Mouse (Mus musculus) ES-E14 (cell line): ENCODE data around the gene Zfp526. TPM values are rescaled to one million over a fixed set of nuclear protein-coding genes. Genes with fewer than 3 reads are reported as not detected.

ENCODE experiments used
- DNase-seq: peaks from one replicate; pipeline ENCODE4 v3.0.0-alpha.2; 2013; ENCODE audit warnings: low read depth, low spot score
- H3K27ac ChIP-seq: 2 replicates; pipeline ENCODE4 v1.5.1; 2012; ENCODE audit warnings: low read depth, mild to moderate bottlenecking, low read length, moderate library complexity, mixed read lengths; ENCODE audit not compliant: poor library complexity, insufficient read depth, severe bottlenecking
- H3K36me3 ChIP-seq: 2 replicates; pipeline ENCODE4 v1.6.1; 2012; ENCODE audit warnings: mild to moderate bottlenecking, low read length, moderate library complexity, mixed read lengths; ENCODE audit not compliant: control insufficient read depth, poor library complexity, insufficient read depth, severe bottlenecking
- H3K4me1 ChIP-seq, 2 experiments: fragments of 150-350 bp in 1 of 2; sonication (generic) in 1 of 2; 2 replicates each; pipeline ENCODE4 v1.6.1; 2012; ENCODE audit warnings: low read length in 2 of 2, mild to moderate bottlenecking in 1 of 2, mixed read lengths in 1 of 2; ENCODE audit not compliant: control insufficient read depth in 2 of 2, insufficient read depth in 2 of 2, poor library complexity in 1 of 2
- H3K4me3 ChIP-seq, 2 experiments: fragments of 150-350 bp in 1 of 2; sonication (generic) in 1 of 2; 2 replicates each; pipeline ENCODE4 v1.5.1; 2012; ENCODE audit warnings: low read length in 2 of 2, low read depth in 1 of 2, mild to moderate bottlenecking in 1 of 2, mixed read lengths in 1 of 2; ENCODE audit not compliant: insufficient read depth in 1 of 2, poor library complexity in 1 of 2, severe bottlenecking in 1 of 2
- H3K9ac ChIP-seq: 2 replicates; pipeline ENCODE4 v1.6.1; 2012; ENCODE audit warnings: low read depth, mild to moderate bottlenecking, low read length, mixed read lengths; ENCODE audit not compliant: poor library complexity, insufficient read depth, severe bottlenecking
- H3K9me3 ChIP-seq: fragments of 150-350 bp; sonication (generic); 2 replicates; pipeline ENCODE4 v1.6.1; 2012; ENCODE audit warnings: low read depth, mild to moderate bottlenecking, low read length; ENCODE audit not compliant: control insufficient read depth, insufficient read depth
- CHD2 ChIP-seq: IDR thresholded peaks from 2 replicates; pipeline ENCODE4 v1.6.1; 2014; ENCODE audit warnings: mild to moderate bottlenecking, low read depth, low read length, inconsistent platforms
- HCFC1 ChIP-seq: IDR thresholded peaks from 2 replicates; pipeline ENCODE4 v1.6.1; 2012; ENCODE audit warnings: low read length, inconsistent platforms, borderline replicate concordance; ENCODE audit not compliant: insufficient read depth
- MAFK ChIP-seq: IDR thresholded peaks from 2 replicates; pipeline ENCODE4 v1.6.1; 2014; ENCODE audit warnings: mild to moderate bottlenecking, low read depth, low read length, inconsistent platforms; ENCODE audit not compliant: insufficient read depth
- ZC3H11A ChIP-seq: IDR thresholded peaks from 2 replicates; pipeline ENCODE4 v1.6.1; 2012; ENCODE audit warnings: low read depth, mild to moderate bottlenecking, inconsistent platforms, low read length, borderline replicate concordance
- ZNF384 ChIP-seq: IDR thresholded peaks from 2 replicates; pipeline ENCODE4 v1.6.1; 2012; ENCODE audit warnings: low read depth, low read length, inconsistent platforms
- in situ Hi-C, 2 experiments: fragments of 600-800 bp; cut with MboI; formaldehyde crosslinking; loops; one replicate each; pipeline ENCODE4 v1.15.1; 2025; ENCODE audit warnings: low sequenced_read_pairs in 2 of 2, inconsistent platforms in 1 of 2; ENCODE audit not compliant: unreplicated experiment in 2 of 2
- total RNA-seq: library from RNA; depleted of rRNA; stranded (reverse); fragments of 300-350 nt; gene quantifications from 2 replicates; pipeline ENCODE4 v1.2.3, GENCODE M21; 2012

The Zfp526 gene
- total RNA-seq, 1 experiment: 5.0 TPM

- H3K9me3 ChIP-seq: no peaks in the 10 kb centered on the region
Observed at GRCm38 (mm10) chr7:25233061-25233460, 11.8 kb downstream of the Zfp526 start.

GRCm38 (mm10) chr7:25235526-25235925 lies 14.3 kb downstream of the Zfp526 start:
- no peak overlapping the region for H3K9ac ChIP-seq
- H3K36me3 ChIP-seq: peaks cover 39% of the 10 kb centered on the region
- H3K9me3 ChIP-seq: no peaks in the 10 kb centered on the region
- TF ChIP-seq ZNF384 (no peak), HCFC1 (no peak), MAFK (no peak), ZC3H11A (no peak), CHD2 (no peak)
- H3K4me3 ChIP-seq: no peak overlapping the region
- peaks cover 4% of the 10 kb centered on the region in 2 experiments; a peak in 2 of 4 replicates for H3K4me1 ChIP-seq
- no peak overlapping the region for H3K27ac ChIP-seq
- DNase-seq: no peak
- in situ Hi-C loops: no loop called here

More at GRCm38 (mm10) chr7:25233061-25233460, 11.8 kb downstream of the Zfp526 start:
- Histone ChIP-seq H3K27ac (no peak overlapping the region), H3K36me3 (peaks cover 56% of the 10 kb centered on the region), H3K9ac (no peak overlapping the region), H3K4me3 (no peak overlapping the region), H3K4me1 (peaks cover 4% of the 10 kb centered on the region in 2 experiments; a peak in 2 of 4 replicates)
- no peak for DNase-seq
- TF ChIP-seq HCFC1 (no peak), MAFK (no peak), ZNF384 (no peak), CHD2 (no peak), ZC3H11A (no peak)
- in situ Hi-C loops: no loop called here

GRCm38 (mm10) chr7:25237249-25238014 lies 16.2 kb downstream of the Zfp526 start, which contains the start of gene Gsk3a:
Gene Gsk3a (minus strand): TSS chr7:25237851.
- in situ Hi-C loops: no loop called here
- H3K4me3 ChIP-seq: peak within 1 kb of the TSS; percentile 83 to 99
- TF ChIP-seq CHD2 (no peak), HCFC1 (no peak), ZNF384 (no peak), ZC3H11A (no peak), MAFK (no peak)
- H3K27ac ChIP-seq: peak within 1 kb of the TSS; percentile 65
- no peaks in the 10 kb centered on the region for H3K9me3 ChIP-seq
- H3K9ac ChIP-seq: peak within 1 kb of the TSS; percentile 99
- DNase-seq: peak; percentile 94
- peaks cover 2 to 4% of the 10 kb centered on the region in 2 experiments; a peak in 3 of 4 replicates for H3K4me1 ChIP-seq
- H3K36me3 ChIP-seq: peaks cover 25% of the 10 kb centered on the region

- no peaks in the 10 kb centered on the region for H3K9me3 ChIP-seq
- H3K36me3 ChIP-seq: peaks cover 26% of the 10 kb centered on the region
- peak; percentile 92 for DNase-seq
- H3K4me3 ChIP-seq: peak overlapping the region; percentile 83 to 99
- TF ChIP-seq ZC3H11A (no peak), CHD2 (0 out of 2 replicates have a peak, but pooled peaks have one; percentile 21), ZNF384 (no peak), HCFC1 (peak; percentile 90)
- in situ Hi-C loops: no loop called here
- H3K9ac ChIP-seq: peak overlapping the region; percentile 45; the same call in 1 of the 2 replicates
- peaks cover 4 to 7% of the 10 kb centered on the region in 2 experiments; a peak in 3 of 4 replicates for H3K4me1 ChIP-seq
- no peak overlapping the region; the same call in 1 of the 2 replicates for H3K27ac ChIP-seq
Observed at GRCm38 (mm10) chr7:25238015-25238706, 16.9 kb downstream of the Zfp526 start.
